Mouse (Mus musculus) fibroblast of lung, adult 2 months (primary cell): ENCODE data around the gene Fgf4.

Source experiments
- DNase-seq: peaks from one replicate; pipeline ENCODE4 v3.0.0-alpha.2; 2011; ENCODE audit warnings: low read depth

Fgf4 gene

DNA sequence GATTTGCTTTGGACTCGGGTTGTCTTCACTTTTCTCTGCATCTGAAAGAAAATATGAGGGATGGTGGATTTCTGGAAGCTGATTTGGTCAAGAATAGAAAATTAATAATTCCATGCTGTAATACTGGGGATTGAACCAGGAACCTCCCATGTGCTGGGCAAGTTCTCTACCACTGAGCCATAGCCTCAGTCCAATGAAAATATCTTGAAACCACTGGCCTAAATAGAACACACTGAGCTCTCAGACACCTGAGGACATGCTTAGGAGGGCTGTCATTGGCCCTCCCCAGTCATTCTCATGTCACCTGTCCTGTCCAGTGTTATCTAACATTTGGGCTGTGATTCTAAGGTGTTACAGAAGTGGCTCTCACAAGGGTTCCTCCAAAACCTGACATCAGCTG, 64.0 kb downstream of the Fgf4 start:
- no peak for DNase-seq

DNA sequence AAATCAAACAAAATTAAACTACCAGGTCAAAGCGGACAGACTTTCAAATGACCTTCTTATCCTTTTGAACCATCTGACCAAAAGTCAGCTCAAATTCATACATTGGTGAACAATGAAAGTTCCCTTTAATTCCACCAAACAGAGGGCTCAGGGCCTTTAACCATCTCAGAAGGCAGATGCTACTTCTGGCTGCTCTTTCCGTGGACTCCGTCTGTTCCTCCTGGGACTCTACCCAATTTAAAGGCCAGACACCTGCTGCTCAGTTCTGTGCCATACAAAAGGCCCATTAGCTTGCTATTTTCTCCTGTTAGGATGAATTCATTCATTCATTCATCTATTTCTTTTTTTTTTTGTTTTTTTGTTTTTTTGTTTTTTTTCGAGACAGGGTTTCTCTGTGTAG, 65.7 kb downstream of the Fgf4 start:
- DNase-seq: no peak

DNA sequence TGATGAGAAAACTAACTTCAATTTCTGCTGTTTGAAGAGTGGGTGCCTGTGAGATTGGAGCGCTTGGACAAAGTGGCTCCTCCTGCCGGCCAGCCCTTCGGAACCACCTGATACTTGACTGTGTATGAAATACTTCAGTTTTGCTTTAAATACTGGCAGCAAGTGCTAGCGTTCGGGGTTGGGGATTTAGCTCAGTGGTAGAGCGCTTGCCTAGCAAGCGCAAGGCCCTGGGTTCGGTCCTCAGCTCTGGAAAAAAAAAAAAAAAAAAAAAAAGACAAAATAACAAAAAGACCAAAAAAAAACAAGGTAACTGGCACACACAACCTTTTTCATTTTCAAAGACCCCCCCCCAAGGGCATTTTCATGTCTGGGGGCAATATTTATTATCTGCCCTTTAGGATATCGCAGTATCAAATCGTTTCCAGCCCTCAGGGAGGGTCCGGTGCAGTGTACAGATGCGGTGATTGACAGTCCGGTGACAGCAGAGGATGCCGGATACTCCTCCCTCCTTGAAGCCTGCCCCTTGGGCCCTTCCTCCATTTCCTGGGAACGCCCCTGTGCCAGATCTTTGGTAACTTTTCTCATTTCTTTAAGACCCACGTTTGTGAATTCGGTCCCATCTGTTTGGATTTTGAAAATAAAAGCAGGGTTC, 67.3 kb downstream of the Fgf4 start:
- DNase-seq: no peak
